Mouse (Mus musculus) adrenal gland (tissue): Measurements from ENCODE around the gene Cyp26b1.

ENCODE experiments used
- intact Hi-C: fragments of 180-260 bp; cut with DNase I; formaldehyde crosslinking; loops from one replicate; pipeline ENCODE4 v1.15.1; 2025

Gene Cyp26b1

GRCm38 (mm10) chr6:84566825-84567224, 26.9 kb downstream of the Cyp26b1 start:
- intact Hi-C loops, result no loop called here

GRCm38 (mm10) chr6:84565245-84565644, 28.5 kb downstream of the Cyp26b1 start:
- intact Hi-C loops, result no loop called here

- intact Hi-C loops, result no loop called here
Observed at GRCm38 (mm10) chr6:84562948-84563347, 30.8 kb downstream of the Cyp26b1 start.

DNA sequence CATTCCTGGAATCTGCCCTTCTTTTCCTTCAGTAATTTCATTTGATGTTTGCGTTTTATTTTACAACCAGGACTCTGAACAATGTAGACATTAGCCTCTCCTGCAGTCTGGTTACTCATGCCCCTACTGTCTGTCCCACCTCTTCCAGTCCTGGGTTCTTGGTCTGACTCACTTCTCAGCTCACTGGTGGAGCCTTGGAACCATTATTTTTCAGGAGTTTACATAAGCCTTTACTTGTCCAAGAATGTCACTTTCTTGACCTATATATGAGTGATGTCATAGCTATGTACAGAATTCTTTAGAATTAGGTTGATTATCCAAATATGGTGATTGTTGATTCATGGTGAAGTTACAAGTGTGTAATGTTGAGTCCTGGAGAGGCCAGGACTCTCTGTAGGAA, 32.5 kb downstream of the Cyp26b1 start:
- intact Hi-C loops, result no loop called here

GRCm38 (mm10) chr6:84549852-84550437, 43.8 kb downstream of the Cyp26b1 start:
- intact Hi-C loops, result no loop called here

GRCm38 (mm10) chr6:84545428-84545827, 48.3 kb downstream of the Cyp26b1 start:
- intact Hi-C loops, result no loop called here

DNA sequence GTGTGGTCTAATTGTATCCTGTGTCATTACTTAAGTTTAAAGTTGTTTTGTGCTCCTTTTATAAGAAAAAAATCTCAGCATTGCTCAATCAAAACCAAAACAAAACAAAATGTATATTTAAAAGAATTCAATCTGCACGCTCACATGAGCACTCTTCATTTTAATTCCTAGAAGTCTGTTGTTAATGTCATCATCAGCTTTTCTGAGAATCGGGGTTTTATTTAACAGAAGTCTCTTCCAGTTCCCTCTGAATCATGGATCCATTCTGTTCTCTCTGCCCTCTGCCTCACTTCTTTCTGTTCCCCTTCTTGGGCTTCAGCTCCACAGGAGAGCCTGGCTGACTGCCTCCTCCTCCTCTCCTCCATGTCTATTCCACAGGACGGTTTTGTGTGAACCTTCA, 49.3 kb downstream of the Cyp26b1 start:
- intact Hi-C loops, result no loop called here

DNA sequence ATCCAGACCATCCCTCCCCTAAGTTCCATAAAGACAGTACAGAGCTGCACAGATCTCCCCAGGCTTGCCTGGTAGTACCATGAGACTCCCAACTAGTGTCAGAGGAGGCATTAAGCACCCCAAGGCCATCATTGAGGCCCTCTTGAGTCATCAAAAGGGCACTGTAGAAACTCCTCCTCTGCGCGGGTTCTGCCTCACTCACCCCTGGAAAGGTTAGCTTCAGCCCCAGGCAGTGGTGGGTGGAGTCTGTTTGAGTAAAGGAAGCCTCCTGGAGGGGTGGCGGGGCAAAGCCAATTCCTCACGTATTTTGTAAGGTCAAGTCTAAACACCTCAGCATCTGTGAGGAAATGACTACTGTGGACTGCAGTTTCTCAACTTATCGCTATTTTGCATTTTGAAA, 50.2 kb downstream of the Cyp26b1 start:
- intact Hi-C loops, result no loop called here

- intact Hi-C loops, result no loop called here
Observed at GRCm38 (mm10) chr6:84539924-84540323, 53.8 kb downstream of the Cyp26b1 start.

GRCm38 (mm10) chr6:84538681-84539080, 55.0 kb downstream of the Cyp26b1 start:
- intact Hi-C loops, result no loop called here

- intact Hi-C loops, result no loop called here
Observed at GRCm38 (mm10) chr6:84537611-84538197, 56.0 kb downstream of the Cyp26b1 start.

DNA sequence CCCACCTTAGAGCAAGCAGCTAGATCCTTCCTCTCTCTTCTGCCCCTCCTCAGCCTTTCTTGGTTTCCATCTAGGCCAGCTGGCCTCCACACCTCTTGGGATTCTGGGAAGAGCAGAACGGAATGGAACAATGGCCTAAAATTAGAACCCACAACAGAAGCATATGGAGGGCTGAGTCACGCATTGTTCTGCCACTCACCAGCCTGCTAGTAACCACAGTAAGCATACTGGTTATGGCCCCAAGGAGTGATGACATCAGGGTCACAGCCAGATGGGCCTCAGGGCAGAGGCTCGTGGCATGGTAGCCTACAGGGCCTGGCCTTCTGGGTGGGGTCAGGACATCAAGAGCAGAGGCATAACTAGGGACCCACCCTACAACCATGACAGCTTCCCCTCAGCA, 58.8 kb downstream of the Cyp26b1 start:
- intact Hi-C loops, result no loop called here

DNA sequence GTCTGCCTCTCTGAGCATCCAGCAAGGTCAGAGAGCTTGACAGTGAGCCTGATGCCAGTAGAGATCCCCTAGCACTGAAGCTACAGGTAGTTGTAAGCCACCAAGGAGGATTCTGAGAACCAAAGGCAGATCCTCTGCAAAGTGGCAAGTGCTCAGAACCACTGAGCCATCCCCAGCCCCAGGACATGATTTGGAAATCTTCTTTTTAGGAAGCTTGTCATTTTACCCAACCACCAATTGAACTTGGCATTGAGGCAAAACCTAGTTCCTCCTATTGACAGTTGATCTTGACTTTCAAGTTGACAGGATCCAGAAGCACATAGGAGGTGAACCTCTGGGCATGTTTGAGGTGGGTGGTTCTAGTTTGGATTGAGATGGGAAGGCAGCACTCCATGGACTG, 63.8 kb downstream of the Cyp26b1 start:
- intact Hi-C loops, result no loop called here

DNA sequence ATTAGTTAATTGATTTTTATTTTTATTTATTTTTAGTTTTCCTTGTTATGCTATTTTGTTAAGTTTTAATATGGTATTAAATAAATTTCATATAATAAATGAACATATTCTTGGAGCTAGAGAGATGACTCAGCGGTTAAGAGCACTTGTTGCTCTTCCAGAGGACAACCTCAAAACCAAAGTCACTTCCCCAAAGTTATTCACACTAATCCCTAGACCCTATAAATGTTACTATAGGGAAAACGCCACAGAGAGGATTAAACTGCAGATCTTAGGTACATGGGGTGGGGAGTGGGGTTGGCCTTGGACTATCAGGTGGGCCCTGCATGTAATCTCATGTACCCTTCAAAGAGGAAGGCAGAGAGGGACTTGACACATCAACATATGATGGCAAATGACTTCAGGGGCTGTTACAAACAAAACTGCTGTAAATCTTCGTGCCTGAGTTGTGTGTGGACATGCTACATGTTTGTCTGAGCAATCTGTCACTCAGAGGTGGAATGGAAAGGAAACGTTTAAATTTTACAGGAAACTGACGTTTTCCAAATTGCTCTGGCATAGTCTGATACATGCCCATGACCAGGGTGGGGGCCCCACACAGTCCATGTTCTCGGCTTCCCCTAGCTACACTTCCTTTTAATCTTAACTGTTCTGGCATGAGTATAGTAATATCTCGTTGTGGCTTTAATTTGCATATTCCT, 68.7 kb downstream of the Cyp26b1 start:
- intact Hi-C loops, result no loop called here
